Mouse (Mus musculus) brain, embryonic 14.5 days (tissue): ENCODE measurements around the gene Cux1.

Source experiments
- CTCF ChIP-seq: fragments of 200-500 bp; IDR thresholded peaks from 2 replicates; pipeline ENCODE4 v1.5.1; 2012; ENCODE audit warnings: inconsistent platforms, mild to moderate bottlenecking, moderate library complexity, borderline replicate concordance; ENCODE audit not compliant: insufficient read depth, insufficient read length; ENCODE audit errors: extremely low read depth
- POLR2A ChIP-seq: fragments of 200-500 bp; IDR thresholded peaks from 2 replicates; pipeline ENCODE4 v1.6.1; 2012; ENCODE audit warnings: mild to moderate bottlenecking, inconsistent platforms, borderline replicate concordance; ENCODE audit not compliant: poor library complexity, insufficient read depth, insufficient read length, severe bottlenecking; ENCODE audit errors: extremely low read depth

- TF ChIP-seq POLR2A = no peak
- TF ChIP-seq CTCF = no peak
Measured at GRCm38 (mm10) chr5:136563996-136564395, 3.3 kb downstream of the Cux1 start.
